Mouse (Mus musculus): ENCODE data around the gene Sfxn5. TPM values are rescaled to one million over a fixed set of nuclear protein-coding genes. Genes with fewer than 3 reads are reported as not detected.

Sfxn5 gene
- total and polyA plus RNA-seq, 3 experiments, result 1.8 to 3.0 TPM; not detected in 1

GRCm38 (mm10) chr6:85197951-85198350 lies 135.3 kb downstream of the Sfxn5 start:
- Histone ChIP-seq H3K36me3 (ENCODE audit: control insufficient read depth in 1 of 2, insufficient read depth in 2 of 2, low read length in 2 of 2) (no peaks in the 10 kb centered on the region), H3K9ac (ENCODE audit: control insufficient read depth, low read depth, low read length, poor library complexity, severe bottlenecking) (no peak overlapping the region), H3K4me1 (ENCODE audit: control insufficient read depth in 1 of 2, insufficient read depth in 2 of 2, low read length in 2 of 2) (no peaks in the 10 kb centered on the region), H3K27ac (ENCODE audit: control insufficient read depth, low read depth, low read length) (no peak overlapping the region), H3K79me2 (ENCODE audit: control insufficient read depth, insufficient read depth, low read length, poor library complexity) (no peaks in the 10 kb centered on the region), H3K27me3 (ENCODE audit: control insufficient read depth in 1 of 2, insufficient read depth in 2 of 2, low read length in 2 of 2) (peaks cover 2 to 3% of the 10 kb centered on the region in 2 experiments; a peak in 2 of 4 replicates), H3K9me3 (replicated peaks; ENCODE audit: insufficient read depth, low read length) (no peaks in the 10 kb centered on the region), H3K4me3 (ENCODE audit: control insufficient read depth in 1 of 2, insufficient read depth in 1 of 2, low read depth in 2 of 2, low read length in 2 of 2) (no peak overlapping the region)
- TF ChIP-seq MYC (IDR thresholded peaks at IDR 0.05; ENCODE audit: low read depth, low read length) (no peak), MAFK (IDR thresholded peaks at IDR 0.05; ENCODE audit: borderline replicate concordance, low read depth, low read length) (no peak), UBTF (IDR thresholded peaks at IDR 0.05; ENCODE audit: borderline replicate concordance, insufficient read depth, low read depth, low read length) (no peak), SIN3A (IDR thresholded peaks at IDR 0.05; ENCODE audit: low read length) (no peak), MAZ (IDR thresholded peaks at IDR 0.05; ENCODE audit: low read depth, low read length) (no peak), JUND (IDR thresholded peaks at IDR 0.05; ENCODE audit: low read depth, low read length) (no peak)
- no peak for DNase-seq (ENCODE audit: low read depth, low spot score)

- Histone ChIP-seq H3K27ac (ENCODE audit: control insufficient read depth, low read depth, low read length) (no peak overlapping the region), H3K4me1 (ENCODE audit: control insufficient read depth in 1 of 2, insufficient read depth in 2 of 2, low read length in 2 of 2) (no peaks in the 10 kb centered on the region), H3K9me3 (replicated peaks; ENCODE audit: insufficient read depth, low read length) (no peaks in the 10 kb centered on the region), H3K79me2 (ENCODE audit: control insufficient read depth, insufficient read depth, low read length, poor library complexity) (no peaks in the 10 kb centered on the region), H3K36me3 (ENCODE audit: control insufficient read depth in 1 of 2, insufficient read depth in 2 of 2, low read length in 2 of 2) (no peaks in the 10 kb centered on the region), H3K9ac (ENCODE audit: control insufficient read depth, low read depth, low read length, poor library complexity, severe bottlenecking) (no peak overlapping the region), H3K4me3 (ENCODE audit: control insufficient read depth in 1 of 2, insufficient read depth in 1 of 2, low read depth in 2 of 2, low read length in 2 of 2) (no peak overlapping the region), H3K27me3 (ENCODE audit: control insufficient read depth in 1 of 2, insufficient read depth in 2 of 2, low read length in 2 of 2) (peaks cover 2 to 3% of the 10 kb centered on the region in 2 experiments; a peak in 2 of 4 replicates)
- TF ChIP-seq MYC (IDR thresholded peaks at IDR 0.05; ENCODE audit: low read depth, low read length) (no peak), MAZ (IDR thresholded peaks at IDR 0.05; ENCODE audit: low read depth, low read length) (no peak), ZC3H11A (IDR thresholded peaks at IDR 0.05; ENCODE audit: low read depth, low read length) (no peak), MXI1 (IDR thresholded peaks at IDR 0.05; ENCODE audit: low read depth, low read length) (no peak), ZNF384 (IDR thresholded peaks at IDR 0.05; ENCODE audit: low read depth, low read length) (no peak)
- DNase-seq (ENCODE audit: low read depth, low spot score), result no peak
These were observed 139.6 kb downstream of the Sfxn5 start for GRCm38 (mm10) chr6:85193381-85194318.

DNA sequence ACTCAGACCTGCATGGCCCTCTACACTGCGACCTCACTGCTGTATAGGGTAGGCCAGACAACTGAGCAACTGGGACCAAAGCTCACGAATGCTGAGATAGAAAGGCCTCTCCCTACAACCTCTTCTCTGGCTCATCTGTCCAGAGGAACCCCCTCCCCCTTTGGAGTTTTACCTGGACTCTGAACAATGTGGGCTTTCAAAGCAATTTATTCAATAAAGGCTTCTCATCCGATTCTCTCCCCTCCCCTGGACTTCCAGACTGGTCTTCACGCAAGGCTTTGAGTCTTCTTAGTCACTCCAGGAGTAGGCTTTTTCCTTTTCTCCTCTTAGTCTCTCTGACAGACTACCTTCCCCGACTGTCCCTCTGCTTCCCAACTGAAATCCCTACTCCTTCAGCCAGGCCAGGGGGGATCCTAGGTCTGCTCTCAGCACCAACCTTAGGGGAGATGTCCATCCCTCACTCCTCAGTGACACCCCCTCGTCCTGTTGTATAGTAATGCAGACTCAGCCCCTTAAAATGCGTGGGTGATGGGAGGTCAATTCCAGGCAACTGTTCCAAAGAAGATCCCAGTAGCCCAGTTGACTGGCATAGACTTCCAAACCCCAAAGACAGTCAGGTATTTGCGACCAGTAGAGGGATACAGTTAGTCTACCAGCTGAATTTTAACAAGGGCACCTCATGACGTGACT lies 141.3 kb downstream of the Sfxn5 start:
- H3K27me3 ChIP-seq (ENCODE audit: control insufficient read depth in 1 of 2, insufficient read depth in 2 of 2, low read length in 2 of 2), result peaks cover 2 to 3% of the 10 kb centered on the region in 2 experiments; a peak in 2 of 4 replicates
- no peak overlapping the region for H3K4me3 ChIP-seq (ENCODE audit: control insufficient read depth in 1 of 2, insufficient read depth in 1 of 2, low read depth in 2 of 2, low read length in 2 of 2)
- H3K36me3 ChIP-seq (ENCODE audit: control insufficient read depth in 1 of 2, insufficient read depth in 2 of 2, low read length in 2 of 2), result no peaks in the 10 kb centered on the region
- no peaks in the 10 kb centered on the region for H3K79me2 ChIP-seq (ENCODE audit: control insufficient read depth, insufficient read depth, low read length, poor library complexity)
- H3K27ac ChIP-seq (ENCODE audit: control insufficient read depth, low read depth, low read length), result no peak overlapping the region
- no peaks in the 10 kb centered on the region for H3K4me1 ChIP-seq (ENCODE audit: control insufficient read depth in 1 of 2, insufficient read depth in 2 of 2, low read length in 2 of 2)
- no peak overlapping the region for H3K9ac ChIP-seq (ENCODE audit: control insufficient read depth, low read depth, low read length, poor library complexity, severe bottlenecking)
- H3K9me3 ChIP-seq (replicated peaks; ENCODE audit: insufficient read depth, low read length), result no peaks in the 10 kb centered on the region
- no peak for DNase-seq (ENCODE audit: low read depth, low spot score)
- TF ChIP-seq CTCF (IDR thresholded peaks at IDR 0.05 in 2 of 3, conservative IDR thresholded peaks at IDR 0.05 in 1 of 3; ENCODE audit: control insufficient read depth in 1 of 3, insufficient read depth in 1 of 3, low read depth in 2 of 3, low read length in 3 of 3, poor library complexity in 1 of 3, severe bottlenecking in 1 of 3), result no peak
- no peak for TF ChIP-seq GATA1 (IDR thresholded peaks at IDR 0.05; ENCODE audit: low read depth, low read length)
- TF ChIP-seq MXI1 (IDR thresholded peaks at IDR 0.05; ENCODE audit: low read depth, low read length), result no peak
- TF ChIP-seq CHD1 (IDR thresholded peaks at IDR 0.05; ENCODE audit: low read depth, low read length), result no peak
- no peak for TF ChIP-seq TAL1 (IDR thresholded peaks at IDR 0.05; ENCODE audit: low read length)
- no peak for TF ChIP-seq KAT2A (conservative IDR thresholded peaks at IDR 0.05; ENCODE audit: low read depth, low read length)
- no peak for TF ChIP-seq RCOR1 (IDR thresholded peaks at IDR 0.05; ENCODE audit: low read depth, low read length)
- TF ChIP-seq USF1 (IDR thresholded peaks at IDR 0.05; ENCODE audit: low read depth, low read length), result no peak
- TF ChIP-seq ZC3H11A (IDR thresholded peaks at IDR 0.05; ENCODE audit: low read depth, low read length), result no peak
- no peak for TF ChIP-seq POLR2AphosphoS5 (IDR thresholded peaks at IDR 0.05; ENCODE audit: borderline replicate concordance, low read depth, low read length)
- TF ChIP-seq ZMIZ1 (IDR thresholded peaks at IDR 0.05; ENCODE audit: low read depth, low read length), result no peak
- TF ChIP-seq TBP (IDR thresholded peaks at IDR 0.05; ENCODE audit: low read depth, low read length), result no peak
- no peak for TF ChIP-seq MEF2A (IDR thresholded peaks at IDR 0.05; ENCODE audit: extremely low read depth, insufficient replicate concordance, low read depth, low read length, poor library complexity, severe bottlenecking)
- no peak for TF ChIP-seq MAZ (IDR thresholded peaks at IDR 0.05; ENCODE audit: low read depth, low read length)
- no peak for TF ChIP-seq NELFE (IDR thresholded peaks at IDR 0.05; ENCODE audit: low read depth, low read length)
- TF ChIP-seq SIN3A (IDR thresholded peaks at IDR 0.05; ENCODE audit: low read length), result no peak
- TF ChIP-seq MAX (IDR thresholded peaks at IDR 0.05; ENCODE audit: low read length), result no peak
